Mouse (Mus musculus) CH12F3 (cell line): ENCODE measurements around the gene Ss18l2.

Experiments
- in situ Hi-C: fragments of 300-500 bp; cut with MboI; formaldehyde crosslinking; loops from 2 replicates; pipeline ENCODE4 v1.14.3; 2020; ENCODE audit warnings: low sequenced_read_pairs

Gene Ss18l2

DNA sequence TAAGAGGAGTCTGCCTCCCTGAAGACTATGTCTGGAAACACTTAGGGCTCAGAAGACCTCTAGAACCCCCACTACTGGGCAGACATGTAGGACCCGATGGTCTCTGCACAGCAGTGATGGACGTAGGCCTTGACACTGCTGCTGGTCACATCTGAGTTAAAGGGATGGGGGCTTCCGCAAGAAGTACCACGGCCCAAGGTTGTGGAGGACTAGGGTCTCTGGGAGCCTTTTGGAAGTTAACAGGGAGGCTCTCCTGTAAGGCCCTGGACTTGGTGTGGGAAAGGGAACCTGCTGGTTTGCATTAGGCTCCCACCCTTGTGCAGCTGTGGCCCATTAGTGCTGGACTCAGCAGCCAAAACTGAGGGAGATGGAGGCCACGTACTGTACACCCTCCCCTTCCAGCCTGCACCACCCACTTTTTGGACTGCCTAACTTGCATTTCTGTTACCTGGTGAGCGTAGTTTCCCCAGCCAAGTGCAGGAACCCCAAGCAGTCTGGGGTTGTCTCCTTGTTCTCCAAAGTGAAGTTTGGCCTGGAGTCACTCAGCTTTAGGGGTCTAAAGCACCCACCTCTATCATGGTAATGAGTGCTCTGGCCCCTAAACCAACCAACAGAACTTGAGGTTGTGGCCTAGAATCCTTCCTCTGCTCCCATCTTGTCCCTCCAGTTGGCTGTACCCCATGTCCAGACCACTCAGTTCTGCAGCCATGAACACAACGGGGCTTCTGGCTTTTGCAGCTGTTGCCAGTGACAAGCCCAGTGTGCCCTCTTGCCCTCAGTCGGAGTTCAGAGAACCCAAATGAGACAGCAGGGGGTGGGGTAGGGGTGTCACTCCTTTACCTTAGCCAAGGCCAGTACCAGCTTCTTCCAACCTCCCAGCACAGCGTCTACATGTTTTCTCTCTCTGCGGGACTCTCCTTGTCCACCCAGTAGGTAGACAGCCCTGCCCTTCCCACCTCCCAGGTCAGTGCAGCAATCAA, 48.0 kb downstream of the Ss18l2 start:
- in situ Hi-C loops, result no loop called here

DNA sequence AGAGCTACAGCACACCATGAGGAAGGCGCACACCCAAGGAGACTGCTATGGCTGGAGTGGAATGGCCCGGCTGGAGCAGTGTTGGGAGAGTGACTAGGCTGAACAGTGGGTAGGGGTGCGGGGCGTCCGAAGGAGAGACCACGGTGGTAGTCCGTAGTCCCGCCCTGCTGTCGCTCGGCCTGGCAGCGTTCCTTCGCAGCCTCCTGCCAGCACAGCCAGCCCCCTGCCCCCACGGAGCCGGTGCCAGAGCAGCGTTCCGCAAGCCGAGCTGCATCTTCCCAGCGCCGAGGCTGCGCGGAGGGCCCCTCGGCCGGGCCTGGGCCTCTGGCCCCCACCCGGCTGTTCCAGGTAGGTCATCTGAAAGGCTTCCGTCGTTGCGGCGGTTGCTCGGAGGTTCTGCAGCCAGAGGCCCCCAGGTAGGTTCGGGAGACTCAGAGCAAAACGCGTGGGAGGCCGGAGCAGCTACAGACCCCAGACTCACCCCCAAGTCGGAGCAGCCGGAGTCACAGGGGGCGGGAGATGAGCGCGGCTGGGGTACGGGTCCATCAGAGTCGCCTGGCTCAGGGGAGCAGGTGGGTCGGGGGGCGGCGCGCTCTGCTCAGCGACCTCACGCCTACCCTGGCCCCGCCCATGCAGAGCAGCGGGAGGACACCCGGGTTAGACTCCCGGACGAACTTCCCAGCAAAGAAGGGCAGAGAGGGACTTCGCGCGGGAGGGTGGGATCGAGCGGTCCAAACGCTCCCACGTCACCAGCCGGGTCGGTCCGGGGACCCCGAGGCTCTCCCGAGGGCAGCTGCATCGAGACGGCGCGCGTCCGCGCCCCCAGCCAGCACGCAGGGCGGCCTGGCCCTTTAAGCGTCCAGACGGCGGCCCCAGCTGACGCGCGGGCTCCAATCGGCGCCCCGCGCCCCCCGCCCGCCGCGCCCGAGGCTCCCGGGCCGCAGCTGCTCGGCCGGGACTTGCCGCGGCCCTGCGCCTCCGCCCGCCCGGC, 49.3 kb downstream of the Ss18l2 start, which contains the start of gene Zfp651:
TSS of gene Zfp651 (plus strand) at position 240 of the 991 bp plus-strand sequence.
- in situ Hi-C loops, result no loop called here

DNA sequence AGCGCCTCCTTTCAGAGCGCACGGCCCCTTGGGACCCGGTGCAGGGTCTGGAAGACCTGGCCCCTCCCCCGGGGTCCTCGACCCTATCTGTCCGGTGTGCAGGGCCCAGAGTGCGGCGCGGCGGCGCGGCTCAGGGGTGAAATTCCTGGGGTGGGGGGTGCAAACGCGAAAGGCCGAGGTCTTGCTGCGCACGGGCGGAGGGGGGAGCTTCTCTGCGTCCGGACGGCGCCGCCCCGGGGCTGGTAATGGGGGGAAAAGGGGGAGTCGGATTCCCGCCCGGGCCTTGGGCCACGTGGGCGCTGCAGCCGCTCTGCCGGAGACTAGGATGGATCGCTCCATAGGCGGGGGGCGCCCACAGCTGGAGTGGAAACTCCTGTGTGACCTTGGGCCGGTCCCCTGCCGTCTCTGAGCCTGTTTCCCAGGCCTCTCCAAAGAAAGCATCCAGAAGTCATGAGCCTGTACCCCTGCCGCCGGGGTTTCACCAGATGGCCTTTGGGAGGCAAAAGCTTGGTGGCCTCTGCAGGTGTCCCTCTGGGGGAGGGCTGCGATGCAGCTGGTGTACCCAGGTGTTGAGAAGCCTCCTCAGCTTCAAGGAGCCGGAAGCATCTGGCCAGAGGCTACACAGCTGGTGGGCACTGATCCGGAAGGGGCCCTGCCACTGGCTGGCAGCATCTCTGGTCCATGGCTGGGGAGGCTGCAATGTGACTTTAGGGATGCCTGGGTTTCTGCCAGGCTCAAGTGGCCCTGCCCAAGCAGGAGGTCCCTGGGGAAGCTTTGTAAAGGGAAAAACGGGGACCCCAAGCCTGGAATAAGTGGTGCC, 50.4 kb downstream of the Ss18l2 start:
- in situ Hi-C loops, result no loop called here

DNA sequence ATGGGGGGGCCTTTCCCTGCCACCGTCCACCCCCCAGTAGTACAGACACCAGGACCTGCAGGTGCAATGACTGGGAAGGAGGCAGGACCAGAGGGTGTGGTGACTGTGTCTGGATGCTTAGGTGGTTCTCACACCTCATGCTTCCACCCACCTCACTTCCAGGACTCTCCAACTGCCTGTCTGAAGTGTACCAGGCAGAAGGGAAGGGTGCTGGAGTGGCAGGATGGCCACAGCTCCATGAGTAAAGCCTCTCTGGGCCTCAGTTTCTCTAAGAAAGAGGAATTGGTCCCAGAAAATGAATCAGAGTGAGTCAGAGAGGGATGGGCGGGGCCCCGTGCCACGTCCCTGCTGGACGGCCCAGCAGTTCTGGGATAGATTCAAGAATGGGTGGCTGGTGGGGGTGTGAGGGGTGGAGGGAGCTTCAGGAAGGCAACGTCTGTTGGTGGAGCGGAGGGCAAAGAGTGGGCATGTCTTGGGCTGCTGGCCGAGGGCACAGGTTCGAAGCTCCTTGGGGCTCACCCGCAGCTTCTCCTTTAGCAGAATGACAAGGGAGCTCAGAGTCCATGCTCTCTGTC, 51.0 kb downstream of the Ss18l2 start:
- in situ Hi-C loops, result no loop called here

DNA sequence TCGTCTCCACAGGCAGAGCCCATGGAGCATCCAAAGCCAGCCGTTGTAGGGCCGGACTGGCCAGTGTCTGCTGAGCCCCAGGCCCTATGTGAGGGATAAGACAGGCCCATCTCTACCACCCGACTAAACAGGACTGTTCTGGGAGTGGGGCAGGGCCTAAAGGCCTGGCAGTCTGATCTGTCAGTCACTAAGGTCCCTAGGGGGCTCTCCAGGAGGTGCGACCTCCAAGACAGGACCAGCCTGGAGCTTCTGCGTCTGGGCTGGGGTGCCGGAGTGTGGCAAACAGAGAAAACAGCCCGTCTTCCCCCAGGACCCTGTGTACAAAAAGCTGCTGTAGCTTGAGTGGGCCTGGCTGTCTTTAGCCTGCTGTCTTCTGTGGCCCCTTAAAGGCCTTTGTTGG, 51.7 kb downstream of the Ss18l2 start:
- in situ Hi-C loops, result no loop called here

DNA sequence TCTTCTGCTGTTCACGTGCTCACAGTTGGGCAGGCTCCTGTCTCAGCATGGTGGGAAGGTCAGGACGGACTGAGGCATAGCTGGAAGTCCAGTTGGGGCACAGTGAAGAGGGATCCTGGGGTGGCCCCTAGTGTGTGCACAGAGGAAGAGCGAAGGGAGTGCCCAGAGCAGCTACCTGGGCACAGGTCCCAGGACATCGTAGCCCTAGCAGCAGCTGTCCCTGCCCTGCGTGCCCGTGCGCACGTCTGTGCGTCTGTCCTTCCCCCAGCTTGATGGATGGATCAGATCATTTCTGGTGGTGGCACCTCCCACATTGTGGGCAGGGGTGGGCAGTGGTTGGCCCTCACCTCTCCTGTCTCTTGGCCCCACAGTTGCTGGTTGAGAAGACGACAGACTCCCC, 52.1 kb downstream of the Ss18l2 start:
- in situ Hi-C loops, result no loop called here

DNA sequence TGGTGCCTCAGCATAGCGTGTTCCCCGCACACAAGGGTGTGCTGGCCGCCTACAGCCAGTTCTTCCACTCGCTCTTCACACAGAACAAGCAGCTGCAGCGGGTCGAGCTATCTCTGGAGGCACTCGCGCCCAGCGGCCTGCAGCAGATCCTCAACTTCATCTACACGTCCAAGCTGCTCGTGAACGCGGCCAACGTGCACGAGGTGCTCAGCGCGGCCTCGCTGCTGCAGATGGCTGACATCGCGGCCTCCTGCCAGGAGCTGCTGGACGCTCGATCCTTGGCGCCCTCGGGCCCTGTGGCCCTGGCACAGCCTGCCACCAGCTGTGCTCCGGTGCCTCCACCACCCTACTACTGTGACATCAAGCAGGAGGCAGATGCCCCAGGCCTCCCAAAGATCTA, 52.6 kb downstream of the Ss18l2 start:
- in situ Hi-C loops, result no loop called here
